Mouse (Mus musculus): Measurements from ENCODE around the gene Snd1. TPM values are rescaled to one million over a fixed set of nuclear protein-coding genes. Genes with fewer than 3 reads are reported as not detected.
A peak's percentile ranks its signal among the peaks of the same experiment; 100 is the strongest.

Gene Snd1
- polyA plus RNA-seq, 1 experiment from 2014 or later: 84.5 TPM

GRCm38 (mm10) chr6:28479865-28480751 lies 5.2 kb downstream of the Snd1 start:
- H3K27me3 ChIP-seq (ENCODE audit: control insufficient read depth, insufficient read depth, low read length): no peaks in the 10 kb centered on the region
- WGBS: under 1% methylated on average over 68 of the region's 68 CpGs
- no peaks in the 10 kb centered on the region for H3K9me3 ChIP-seq (ENCODE audit: control insufficient read depth, low read length)
- H3K4me3 ChIP-seq (replicated peaks; ENCODE audit: low read depth, low read length): peak overlapping the region; percentile 88
- DNase-seq: peak; percentile 99
- H3K27ac ChIP-seq (replicated peaks; ENCODE audit: low read depth, low read length): peak overlapping the region; percentile 81
- peak overlapping the region; percentile 63 for H3K4me2 ChIP-seq (ENCODE audit: low read length)
- peak; percentile 99 for ATAC-seq (ENCODE audit: low FRiP score, low TSS enrichment)
- H3K4me1 ChIP-seq (ENCODE audit: control insufficient read depth, insufficient read depth, low read length): peaks cover 9% of the 10 kb centered on the region; the same call in 1 of the 2 replicates
- H3K36me3 ChIP-seq (ENCODE audit: control insufficient read depth, insufficient read depth, low read length): no peaks in the 10 kb centered on the region
- peak overlapping the region; percentile 68 for H3K9ac ChIP-seq (replicated peaks; ENCODE audit: low read length)

- H3K4me3 ChIP-seq (replicated peaks; ENCODE audit: low read depth, low read length): peak overlapping the region; percentile 88
- DNase-seq (peak; percentile 5), ATAC-seq (ENCODE audit: low FRiP score, low TSS enrichment) (no peak)
- peak overlapping the region; percentile 81; the same call in 1 of the 2 replicates for H3K27ac ChIP-seq (replicated peaks; ENCODE audit: low read depth, low read length)
- WGBS: 9% methylated on average over 21 of the region's 21 CpGs
- peak overlapping the region; percentile 63 for H3K4me2 ChIP-seq (ENCODE audit: low read length)
- H3K27me3 ChIP-seq (ENCODE audit: control insufficient read depth, insufficient read depth, low read length): no peaks in the 10 kb centered on the region
- H3K4me1 ChIP-seq (ENCODE audit: control insufficient read depth, insufficient read depth, low read length): peaks cover 9% of the 10 kb centered on the region; the same call in 1 of the 2 replicates
- H3K9ac ChIP-seq (replicated peaks; ENCODE audit: low read length): peak overlapping the region; percentile 68
- no peaks in the 10 kb centered on the region for H3K36me3 ChIP-seq (ENCODE audit: control insufficient read depth, insufficient read depth, low read length)
- H3K9me3 ChIP-seq (ENCODE audit: control insufficient read depth, low read length): no peaks in the 10 kb centered on the region
Measured at GRCm38 (mm10) chr6:28480752-28481492, 6.0 kb downstream of the Snd1 start.

DNA sequence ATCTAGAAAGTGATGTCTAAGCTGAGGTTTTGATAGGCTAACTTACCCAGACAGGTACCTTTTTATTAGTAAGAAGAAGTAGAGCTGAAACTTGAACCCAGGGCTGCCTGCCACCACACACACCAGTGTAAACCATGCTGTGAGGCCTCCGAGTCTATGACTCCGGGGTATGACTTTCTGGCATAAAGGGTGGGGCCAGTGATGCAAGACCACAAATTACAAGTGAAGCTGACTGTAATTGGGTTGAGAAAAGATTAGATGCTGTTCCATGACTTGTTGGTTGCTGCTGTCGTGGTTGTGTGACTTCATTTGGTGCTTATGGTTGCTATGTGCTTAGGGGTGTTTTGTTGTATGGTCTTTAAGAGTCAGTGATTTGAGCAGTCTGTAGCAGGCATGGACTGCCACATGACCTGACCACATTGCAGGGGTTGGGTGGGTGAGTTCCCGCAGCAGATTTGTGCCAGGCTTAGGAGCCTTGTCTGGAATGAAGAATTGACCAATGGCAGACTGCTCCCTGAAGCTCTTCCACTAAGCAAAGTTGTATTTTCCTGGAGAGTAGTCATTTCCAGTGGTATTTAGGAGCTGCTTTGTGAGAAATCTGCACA lies 7.9 kb downstream of the Snd1 start:
- Histone ChIP-seq H3K4me3 (replicated peaks; ENCODE audit: low read depth, low read length) (no peak overlapping the region), H3K9ac (replicated peaks; ENCODE audit: low read length) (no peak overlapping the region), H3K36me3 (ENCODE audit: control insufficient read depth, insufficient read depth, low read length) (no peaks in the 10 kb centered on the region), H3K27me3 (ENCODE audit: control insufficient read depth, insufficient read depth, low read length) (no peaks in the 10 kb centered on the region), H3K9me3 (ENCODE audit: control insufficient read depth, low read length) (no peaks in the 10 kb centered on the region), H3K4me1 (ENCODE audit: control insufficient read depth, insufficient read depth, low read length) (peaks cover 9% of the 10 kb centered on the region; the same call in 1 of the 2 replicates), H3K27ac (replicated peaks; ENCODE audit: low read depth, low read length) (no peak overlapping the region), H3K4me2 (ENCODE audit: low read length) (no peak overlapping the region)
- ATAC-seq (ENCODE audit: low FRiP score, low TSS enrichment) (no peak), DNase-seq (no peak)
- 90% methylated on average over 4 of the region's 4 CpGs for WGBS

DNA sequence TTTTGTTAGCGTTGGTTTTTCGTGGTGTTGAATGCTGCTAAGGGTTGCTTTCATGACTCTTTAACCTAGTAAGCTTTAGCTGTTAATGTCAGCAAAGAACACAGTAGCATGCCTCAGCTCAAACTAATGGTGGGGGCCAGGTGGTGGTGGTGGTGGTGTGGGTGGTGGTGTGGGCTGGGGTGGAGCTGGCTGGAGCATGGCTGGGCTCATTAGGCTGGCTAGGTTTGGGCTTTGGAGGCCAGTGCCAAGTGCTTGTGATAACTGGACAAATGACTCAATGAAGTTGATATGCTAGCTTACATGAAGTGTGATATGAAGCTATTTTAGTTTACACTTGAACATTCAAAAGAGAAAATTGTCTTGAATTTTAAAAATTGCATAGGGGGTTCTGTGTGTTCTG lies 11.1 kb downstream of the Snd1 start:
- no peak for ATAC-seq (ENCODE audit: low FRiP score, low TSS enrichment)
- WGBS: 91% methylated on average over 2 of the region's 2 CpGs
- Histone ChIP-seq H3K4me3 (replicated peaks; ENCODE audit: low read depth, low read length) (no peak overlapping the region), H3K4me1 (ENCODE audit: control insufficient read depth, insufficient read depth, low read length) (peaks cover 6% of the 10 kb centered on the region; the same call in 1 of the 2 replicates), H3K27ac (replicated peaks; ENCODE audit: low read depth, low read length) (no peak overlapping the region), H3K27me3 (ENCODE audit: control insufficient read depth, insufficient read depth, low read length) (no peaks in the 10 kb centered on the region), H3K36me3 (ENCODE audit: control insufficient read depth, insufficient read depth, low read length) (peaks cover 3% of the 10 kb centered on the region; the same call in 1 of the 2 replicates), H3K9me3 (ENCODE audit: control insufficient read depth, low read length) (no peaks in the 10 kb centered on the region), H3K9ac (replicated peaks; ENCODE audit: low read length) (no peak overlapping the region), H3K4me2 (ENCODE audit: low read length) (no peak overlapping the region)
- DNase-seq: no peak

- no peak overlapping the region for H3K4me3 ChIP-seq (replicated peaks; ENCODE audit: low read depth, low read length)
- no peak for DNase-seq
- no peaks in the 10 kb centered on the region for H3K27me3 ChIP-seq (ENCODE audit: control insufficient read depth, insufficient read depth, low read length)
- WGBS: 92% methylated on average over 2 of the region's 2 CpGs
- H3K4me2 ChIP-seq (ENCODE audit: low read length): no peak overlapping the region
- no peaks in the 10 kb centered on the region for H3K9me3 ChIP-seq (ENCODE audit: control insufficient read depth, low read length)
- no peak for ATAC-seq (ENCODE audit: low FRiP score, low TSS enrichment)
- H3K27ac ChIP-seq (replicated peaks; ENCODE audit: low read depth, low read length): no peak overlapping the region
- peaks cover 3% of the 10 kb centered on the region; the same call in 1 of the 2 replicates for H3K36me3 ChIP-seq (ENCODE audit: control insufficient read depth, insufficient read depth, low read length)
- no peak overlapping the region for H3K9ac ChIP-seq (replicated peaks; ENCODE audit: low read length)
- 0 out of 2 replicates have a peak, but pooled peaks cover 3% of the 10 kb centered on the region for H3K4me1 ChIP-seq (ENCODE audit: control insufficient read depth, insufficient read depth, low read length)
Measured at GRCm38 (mm10) chr6:28486471-28486870, 11.5 kb downstream of the Snd1 start.

DNA sequence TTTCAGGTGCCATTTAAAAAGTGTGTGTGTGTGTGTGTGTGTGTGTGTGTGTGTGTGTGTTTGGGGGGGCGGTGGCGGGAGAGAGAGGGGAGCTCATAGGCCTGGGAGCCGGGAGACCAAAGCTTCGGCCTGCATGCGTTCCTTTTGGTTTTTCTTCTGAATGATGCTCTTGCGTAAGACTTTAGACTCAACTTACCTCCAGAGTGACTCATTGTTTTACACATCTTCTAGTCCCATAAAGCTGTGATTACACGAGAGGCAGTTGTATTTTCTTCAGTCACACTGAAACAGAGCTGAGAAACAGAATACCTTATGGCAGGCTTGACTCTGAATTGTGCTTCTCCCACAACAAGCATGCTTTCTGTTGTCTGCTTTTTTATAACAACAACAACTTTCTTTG lies 12.0 kb downstream of the Snd1 start:
- WGBS: 93% methylated on average over 7 of the region's 7 CpGs
- Histone ChIP-seq H3K27ac (replicated peaks; ENCODE audit: low read depth, low read length) (no peak overlapping the region), H3K36me3 (ENCODE audit: control insufficient read depth, insufficient read depth, low read length) (peaks cover 3% of the 10 kb centered on the region; the same call in 1 of the 2 replicates), H3K9ac (replicated peaks; ENCODE audit: low read length) (no peak overlapping the region), H3K4me1 (ENCODE audit: control insufficient read depth, insufficient read depth, low read length) (no peaks in the 10 kb centered on the region), H3K4me2 (ENCODE audit: low read length) (no peak overlapping the region), H3K9me3 (ENCODE audit: control insufficient read depth, low read length) (no peaks in the 10 kb centered on the region), H3K4me3 (replicated peaks; ENCODE audit: low read depth, low read length) (no peak overlapping the region), H3K27me3 (ENCODE audit: control insufficient read depth, insufficient read depth, low read length) (no peaks in the 10 kb centered on the region)
- no peak for ATAC-seq (ENCODE audit: low FRiP score, low TSS enrichment)
- no peak for DNase-seq

DNA sequence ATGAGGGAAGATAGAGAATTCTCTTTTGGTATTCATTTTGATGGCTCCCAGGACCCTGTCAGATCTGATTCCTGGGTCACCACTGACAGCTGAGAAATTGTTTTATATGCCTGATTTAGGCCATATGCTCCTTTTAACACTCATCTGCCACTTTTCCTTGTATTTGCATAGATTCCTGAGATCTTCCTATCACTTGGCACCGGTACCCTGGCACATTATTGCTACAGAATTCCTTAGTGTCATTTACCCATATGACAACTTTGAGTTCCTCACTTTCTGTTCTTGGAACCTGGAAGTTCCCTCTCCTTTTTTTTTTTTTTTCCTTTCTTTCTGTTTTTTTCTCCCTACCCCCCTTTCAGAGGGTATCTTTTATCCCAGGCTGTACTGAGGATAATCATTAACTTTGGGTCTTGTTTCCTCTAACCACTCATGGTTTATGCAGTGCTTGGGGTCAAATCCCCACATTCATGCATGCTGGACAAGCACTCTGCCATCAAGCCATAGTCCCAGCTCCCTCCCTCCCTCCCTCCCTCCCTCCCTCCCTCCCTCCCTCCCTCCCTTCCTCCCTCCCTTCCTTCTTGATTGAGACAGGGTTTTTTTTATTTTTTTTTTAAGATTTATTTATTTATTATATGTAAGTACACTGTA lies 13.4 kb downstream of the Snd1 start:
- no peaks in the 10 kb centered on the region for H3K4me1 ChIP-seq (ENCODE audit: control insufficient read depth, insufficient read depth, low read length)
- no peak overlapping the region for H3K4me3 ChIP-seq (replicated peaks; ENCODE audit: low read depth, low read length)
- peaks cover 6% of the 10 kb centered on the region; the same call in 1 of the 2 replicates for H3K36me3 ChIP-seq (ENCODE audit: control insufficient read depth, insufficient read depth, low read length)
- ATAC-seq (ENCODE audit: low FRiP score, low TSS enrichment): no peak
- no peak overlapping the region for H3K27ac ChIP-seq (replicated peaks; ENCODE audit: low read depth, low read length)
- H3K9ac ChIP-seq (replicated peaks; ENCODE audit: low read length): no peak overlapping the region
- no peaks in the 10 kb centered on the region for H3K27me3 ChIP-seq (ENCODE audit: control insufficient read depth, insufficient read depth, low read length)
- 85% methylated on average over 1 of the region's 1 CpGs for WGBS
- DNase-seq: no peak
- H3K9me3 ChIP-seq (ENCODE audit: control insufficient read depth, low read length): no peaks in the 10 kb centered on the region
- H3K4me2 ChIP-seq (ENCODE audit: low read length): no peak overlapping the region

- H3K36me3 ChIP-seq (ENCODE audit: control insufficient read depth, insufficient read depth, low read length): peaks cover 6% of the 10 kb centered on the region; the same call in 1 of the 2 replicates
- no peak overlapping the region for H3K9ac ChIP-seq (replicated peaks; ENCODE audit: low read length)
- H3K27ac ChIP-seq (replicated peaks; ENCODE audit: low read depth, low read length): no peak overlapping the region
- H3K9me3 ChIP-seq (ENCODE audit: control insufficient read depth, low read length): no peaks in the 10 kb centered on the region
- DNase-seq (no peak), ATAC-seq (ENCODE audit: low FRiP score, low TSS enrichment) (no peak)
- H3K4me1 ChIP-seq (ENCODE audit: control insufficient read depth, insufficient read depth, low read length): no peaks in the 10 kb centered on the region
- no peaks in the 10 kb centered on the region for H3K27me3 ChIP-seq (ENCODE audit: control insufficient read depth, insufficient read depth, low read length)
- H3K4me3 ChIP-seq (replicated peaks; ENCODE audit: low read depth, low read length): no peak overlapping the region
- no peak overlapping the region for H3K4me2 ChIP-seq (ENCODE audit: low read length)
- 92% methylated on average over 5 of the region's 5 CpGs for WGBS
Measured at GRCm38 (mm10) chr6:28490612-28491011, 15.7 kb downstream of the Snd1 start.
